Mouse (Mus musculus) adrenal gland, adult (tissue): ENCODE measurements around the gene Mxi1.

Experiments
- DNase-seq, 2 experiments: peaks; one replicate each; pipeline ENCODE4 v3.0.0; 2022 to 2023; ENCODE audit warnings: low spot score in 1 of 2; ENCODE audit not compliant: inconsistent age in 2 of 2

Gene Mxi1

GRCm38 (mm10) chr19:53360265-53360958, 50.1 kb downstream of the Mxi1 start:
- peak in 1 of 2 experiments; percentile 69 for DNase-seq

- peak in 1 of 2 experiments; percentile 53 for DNase-seq
These were observed 52.6 kb downstream of the Mxi1 start for GRCm38 (mm10) chr19:53362967-53363366.

GRCm38 (mm10) chr19:53364551-53364950, 54.2 kb downstream of the Mxi1 start:
- DNase-seq = peak in 1 of 2 experiments; percentile 48

GRCm38 (mm10) chr19:53364963-53365362, 54.6 kb downstream of the Mxi1 start:
- DNase-seq = peak; percentile 61 to 89

GRCm38 (mm10) chr19:53366057-53366775, 55.9 kb downstream of the Mxi1 start:
- DNase-seq = no peak

- DNase-seq = no peak
These were observed 56.6 kb downstream of the Mxi1 start for GRCm38 (mm10) chr19:53366881-53367280.

GRCm38 (mm10) chr19:53369469-53370043, 59.2 kb downstream of the Mxi1 start:
- DNase-seq = peak; percentile 80 to 95

GRCm38 (mm10) chr19:53370233-53370632, 59.9 kb downstream of the Mxi1 start:
- peak in 1 of 2 experiments; percentile 38 for DNase-seq

- DNase-seq = no peak
These were observed 61.3 kb downstream of the Mxi1 start, which contains the start of gene Gm10197 for GRCm38 (mm10) chr19:53371666-53372065. Gm10197 (minus strand) TSS chr19:53371766.

- DNase-seq = no peak
These were observed 63.3 kb downstream of the Mxi1 start for GRCm38 (mm10) chr19:53373570-53373969.

- no peak for DNase-seq
These were observed 65.0 kb downstream of the Mxi1 start for GRCm38 (mm10) chr19:53375299-53375698.

GRCm38 (mm10) chr19:53375816-53376215, 65.5 kb downstream of the Mxi1 start:
- DNase-seq = no peak

GRCm38 (mm10) chr19:53377652-53378051, 67.3 kb downstream of the Mxi1 start:
- no peak for DNase-seq

- DNase-seq = peak in 1 of 2 experiments; percentile 1
These were observed 68.1 kb downstream of the Mxi1 start for GRCm38 (mm10) chr19:53378421-53378820.

- DNase-seq = peak in 1 of 2 experiments; percentile 3
These were observed 73.0 kb downstream of the Mxi1 start for GRCm38 (mm10) chr19:53383336-53383735.

GRCm38 (mm10) chr19:53389417-53389816, 79.1 kb downstream of the Mxi1 start:
- DNase-seq = no peak

- DNase-seq = no peak
These were observed 79.6 kb downstream of the Mxi1 start for GRCm38 (mm10) chr19:53389851-53390431.

GRCm38 (mm10) chr19:53390495-53391007, 80.2 kb downstream of the Mxi1 start, which contains the start of gene Smndc1:
Smndc1 (minus strand) TSS chr19:53390578.
- peak; percentile 99 to 100 for DNase-seq

- peak; percentile 16 to 60 for DNase-seq
These were observed 81.1 kb downstream of the Mxi1 start for GRCm38 (mm10) chr19:53391386-53391785.

- peak in 1 of 2 experiments; percentile 11 for DNase-seq
These were observed 81.5 kb downstream of the Mxi1 start for GRCm38 (mm10) chr19:53391787-53392186.

- peak in 1 of 2 experiments; percentile 8 for DNase-seq
These were observed 82.5 kb downstream of the Mxi1 start for GRCm38 (mm10) chr19:53392781-53393343.
